Mouse (Mus musculus): ENCODE measurements at regions not wholly inside any gene's neighbourhood (a gene's known extent, or its start where the extent isn't known, plus 50 kb on each side); places are given as distances from the start of the nearest gene placed in this dataset.
"Not testable (repeated sequence)": the region's sequence is repeated elsewhere in the genome, so short reads cannot be mapped to it uniquely, and the experiment has no call there.

- no peak overlapping the region for H3K4me2 ChIP-seq (ENCODE audit: low read depth, low read length)
- no peak for TF ChIP-seq EP300 (IDR thresholded peaks at IDR 0.05; ENCODE audit: low read depth)
- TF ChIP-seq CTCF (IDR thresholded peaks at IDR 0.05; ENCODE audit: low read depth): no peak
- H3K9me3 ChIP-seq (replicated peaks; ENCODE audit: control insufficient read depth, low read length): no peaks in the 10 kb centered on the region
- H3K4me1 ChIP-seq (ENCODE audit: control insufficient read depth, insufficient read depth): no peaks in the 10 kb centered on the region
- no peak overlapping the region for H3K27ac ChIP-seq (ENCODE audit: low read depth)
- H3K27me3 ChIP-seq (ENCODE audit: control insufficient read depth, insufficient read depth, low read length): no peaks in the 10 kb centered on the region
- ATAC-seq (ENCODE audit: insufficient read depth, low read depth) (no peak), DNase-seq (ENCODE audit: low spot score) (no peak)
- H3K9ac ChIP-seq (replicated peaks; ENCODE audit: low read depth, low read length): no peak overlapping the region
- no peak overlapping the region for H3K4me3 ChIP-seq (ENCODE audit: low read depth, low read length)
- no peaks in the 10 kb centered on the region for H3K36me3 ChIP-seq (replicated peaks; ENCODE audit: control insufficient read depth, insufficient read depth, low read length)
- 21% methylated on average over 1 of the region's 1 CpGs for WGBS
These were observed 114.6 kb upstream of the Gm21293 start for GRCm38 (mm10) chr10:104028162-104028561.

GRCm38 (mm10) chr10:104032771-104033170 is 110.0 kb upstream of the Gm21293 start:
- no peak overlapping the region for H3K27ac ChIP-seq (ENCODE audit: low read depth)
- 64% methylated on average over 3 of the region's 3 CpGs for WGBS
- H3K9me3 ChIP-seq (replicated peaks; ENCODE audit: control insufficient read depth, low read length): no peaks in the 10 kb centered on the region

GRCm38 (mm10) chr10:104041729-104042386 is 100.9 kb upstream of the Gm21293 start:
- DNase-seq (ENCODE audit: low spot score); H3K27ac ChIP-seq (ENCODE audit: low read depth); H3K4me3 ChIP-seq (ENCODE audit: low read depth, low read length); H3K36me3 ChIP-seq (replicated peaks; ENCODE audit: control insufficient read depth, insufficient read depth, low read length); ATAC-seq (ENCODE audit: insufficient read depth, low read depth); H3K27me3 ChIP-seq (ENCODE audit: control insufficient read depth, insufficient read depth, low read length); H3K4me2 ChIP-seq (ENCODE audit: low read depth, low read length); H3K9ac ChIP-seq (replicated peaks; ENCODE audit: low read depth, low read length); H3K9me3 ChIP-seq (replicated peaks; ENCODE audit: control insufficient read depth, low read length); H3K4me1 ChIP-seq (ENCODE audit: control insufficient read depth, insufficient read depth): not testable (repeated sequence)
- WGBS: 47% methylated on average over 2 of the region's 2 CpGs

More at GRCm38 (mm10) chr10:104032771-104033170, 110.0 kb upstream of the Gm21293 start:
- TF ChIP-seq CTCF (IDR thresholded peaks at IDR 0.05; ENCODE audit: low read depth): no peak
- TF ChIP-seq EP300 (IDR thresholded peaks at IDR 0.05; ENCODE audit: low read depth): no peak
- no peaks in the 10 kb centered on the region for H3K27me3 ChIP-seq (ENCODE audit: control insufficient read depth, insufficient read depth, low read length)
- H3K4me2 ChIP-seq (ENCODE audit: low read depth, low read length): no peak overlapping the region
- ATAC-seq (ENCODE audit: insufficient read depth, low read depth) (no peak), DNase-seq (ENCODE audit: low spot score) (no peak)
- H3K4me1 ChIP-seq (ENCODE audit: control insufficient read depth, insufficient read depth): no peaks in the 10 kb centered on the region
- H3K4me3 ChIP-seq (ENCODE audit: low read depth, low read length): no peak overlapping the region
- H3K36me3 ChIP-seq (replicated peaks; ENCODE audit: control insufficient read depth, insufficient read depth, low read length): no peaks in the 10 kb centered on the region
- no peak overlapping the region for H3K9ac ChIP-seq (replicated peaks; ENCODE audit: low read depth, low read length)

GRCm38 (mm10) chr10:104042387-104042775 is 100.4 kb upstream of the Gm21293 start:
- Histone ChIP-seq H3K36me3 (replicated peaks; ENCODE audit: control insufficient read depth, insufficient read depth, low read length) (no peaks in the 10 kb centered on the region), H3K9ac (replicated peaks; ENCODE audit: low read depth, low read length) (no peak overlapping the region), H3K4me1 (ENCODE audit: control insufficient read depth, insufficient read depth) (no peaks in the 10 kb centered on the region), H3K4me2 (ENCODE audit: low read depth, low read length) (no peak overlapping the region), H3K27ac (ENCODE audit: low read depth) (no peak overlapping the region), H3K27me3 (ENCODE audit: control insufficient read depth, insufficient read depth, low read length) (no peaks in the 10 kb centered on the region), H3K4me3 (ENCODE audit: low read depth, low read length) (no peak overlapping the region), H3K9me3 (replicated peaks; ENCODE audit: control insufficient read depth, low read length) (no peaks in the 10 kb centered on the region)
- no peak for ATAC-seq (ENCODE audit: insufficient read depth, low read depth)
- WGBS: 53% methylated on average over 1 of the region's 1 CpGs
- no peak for TF ChIP-seq CTCF (IDR thresholded peaks at IDR 0.05; ENCODE audit: low read depth)
- TF ChIP-seq EP300 (IDR thresholded peaks at IDR 0.05; ENCODE audit: low read depth): no peak
- no peak for DNase-seq (ENCODE audit: low spot score)

- DNase-seq (ENCODE audit: low spot score) (no peak), ATAC-seq (ENCODE audit: insufficient read depth, low read depth) (no peak)
- no peaks in the 10 kb centered on the region for H3K36me3 ChIP-seq (replicated peaks; ENCODE audit: control insufficient read depth, insufficient read depth, low read length)
- no peaks in the 10 kb centered on the region for H3K27me3 ChIP-seq (ENCODE audit: control insufficient read depth, insufficient read depth, low read length)
- H3K9ac ChIP-seq (replicated peaks; ENCODE audit: low read depth, low read length): no peak overlapping the region
- H3K9me3 ChIP-seq (replicated peaks; ENCODE audit: control insufficient read depth, low read length): no peaks in the 10 kb centered on the region
- H3K4me2 ChIP-seq (ENCODE audit: low read depth, low read length): no peak overlapping the region
- TF ChIP-seq EP300 (IDR thresholded peaks at IDR 0.05; ENCODE audit: low read depth) (no peak), CTCF (IDR thresholded peaks at IDR 0.05; ENCODE audit: low read depth) (no peak)
- H3K4me1 ChIP-seq (ENCODE audit: control insufficient read depth, insufficient read depth): no peaks in the 10 kb centered on the region
- no peak overlapping the region for H3K27ac ChIP-seq (ENCODE audit: low read depth)
- H3K4me3 ChIP-seq (ENCODE audit: low read depth, low read length): no peak overlapping the region
- WGBS: 69% methylated on average over 1 of the region's 1 CpGs
These were observed 99.2 kb upstream of the Gm21293 start for GRCm38 (mm10) chr10:104043569-104043968.

Measured in heart, postnatal 0 days (tissue).